Mouse (Mus musculus) megakaryocyte, embryonic 14.5 days (primary cell): ENCODE results near the gene Dnah3.

Source experiments
- FLI1 ChIP-seq: IDR thresholded peaks from 2 replicates; pipeline ENCODE4 v1.6.1; 2012; ENCODE audit warnings: low read length, inconsistent platforms, mixed read lengths
- GATA1 ChIP-seq: IDR thresholded peaks from 3 replicates; pipeline ENCODE4 v1.6.1; 2012; ENCODE audit warnings: mixed read lengths, low read length, inconsistent platforms, borderline replicate concordance

GRCm38 (mm10) chr7:120097845-120098244 lies 2.8 kb upstream of the Dnah3 start:
- TF ChIP-seq GATA1: no peak
- TF ChIP-seq FLI1: no peak
